Mouse (Mus musculus) kidney, postnatal 4 days (tissue): ENCODE measurements at regions not wholly inside any gene's neighbourhood (a gene's known extent, or its start where the extent isn't known, plus 50 kb on each side); places are given as distances from the start of the nearest gene placed in this dataset.

Source experiments
- DNase-seq, 2 experiments: peaks; one replicate each; pipeline ENCODE4 v3.0.0; 2021; ENCODE audit warnings: mixed read lengths in 2 of 2

GRCm38 (mm10) chr15:36884671-36885365, 122.8 kb downstream of the Zfp706 start:
- DNase-seq = no peak

DNA sequence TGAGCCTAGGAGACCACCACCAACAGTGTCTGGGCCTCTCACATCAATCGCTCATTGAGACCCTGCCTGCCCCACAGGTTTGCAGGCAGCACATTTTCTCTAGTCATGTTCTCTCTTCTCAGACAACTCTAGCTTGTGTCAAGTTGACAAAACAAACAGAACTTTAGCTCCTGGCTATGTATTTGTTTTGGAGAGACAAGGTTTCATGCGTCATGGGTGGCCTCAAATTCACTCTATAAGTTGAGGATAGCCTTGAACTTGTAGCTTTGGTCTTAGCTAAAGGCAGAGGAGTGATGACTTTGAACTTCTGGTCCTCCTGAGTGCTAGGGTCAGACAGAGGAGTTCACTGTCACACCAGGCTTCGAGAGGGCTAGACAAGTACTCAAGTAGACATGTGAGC, 123.5 kb downstream of the Zfp706 start:
- DNase-seq = no peak

DNA sequence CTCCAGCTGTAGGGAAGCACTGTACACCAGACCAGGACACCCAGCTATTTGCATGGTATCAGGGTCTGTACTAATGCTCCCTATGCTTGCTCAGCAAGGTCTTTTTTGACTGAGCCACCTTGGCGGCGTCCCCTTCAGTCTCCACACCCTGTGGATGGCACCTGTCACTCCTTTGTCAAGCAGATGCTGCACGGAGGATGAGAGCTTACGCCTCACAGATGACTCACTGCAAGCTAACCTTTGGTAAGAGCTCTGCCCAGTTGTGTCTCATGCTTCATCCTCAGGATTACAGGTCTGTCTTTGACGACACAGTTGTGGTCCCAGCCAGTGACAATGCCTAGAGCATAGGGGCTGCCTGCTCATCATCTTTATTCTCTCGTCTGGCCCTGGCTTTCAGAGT, 124.4 kb downstream of the Zfp706 start:
- no peak for DNase-seq

- no peak for DNase-seq
Measured at GRCm38 (mm10) chr15:36881576-36881975, 126.0 kb downstream of the Zfp706 start.

- no peak for DNase-seq
Measured at GRCm38 (mm10) chr15:36880602-36881001, 127.0 kb downstream of the Zfp706 start.

- no peak for DNase-seq
Measured at GRCm38 (mm10) chr15:36879587-36879986, 128.0 kb downstream of the Zfp706 start.

- DNase-seq = no peak
Measured at GRCm38 (mm10) chr15:36878960-36879359, 128.6 kb downstream of the Zfp706 start.

- DNase-seq = no peak
Measured at GRCm38 (mm10) chr15:36878276-36878675, 129.3 kb downstream of the Zfp706 start.

DNA sequence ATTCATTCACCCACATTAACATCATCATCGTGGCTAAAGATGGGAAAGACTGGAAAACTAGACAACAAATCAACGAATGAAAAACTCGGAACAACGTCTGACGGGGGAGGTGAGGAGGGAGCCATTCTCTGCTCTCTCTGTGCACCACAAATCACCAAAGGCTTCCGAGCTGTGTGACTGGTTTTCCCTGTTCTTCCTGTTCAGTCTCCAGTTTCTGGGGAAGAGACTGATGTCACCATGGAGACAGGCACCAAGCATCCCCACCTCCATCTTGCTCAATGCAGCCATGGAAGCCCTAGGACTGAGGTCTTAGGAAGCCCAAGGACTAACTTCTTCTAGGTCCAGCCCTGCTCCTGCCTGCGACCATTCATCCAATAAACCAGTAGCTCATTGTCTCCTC, 130.1 kb downstream of the Zfp706 start:
- no peak for DNase-seq

DNA sequence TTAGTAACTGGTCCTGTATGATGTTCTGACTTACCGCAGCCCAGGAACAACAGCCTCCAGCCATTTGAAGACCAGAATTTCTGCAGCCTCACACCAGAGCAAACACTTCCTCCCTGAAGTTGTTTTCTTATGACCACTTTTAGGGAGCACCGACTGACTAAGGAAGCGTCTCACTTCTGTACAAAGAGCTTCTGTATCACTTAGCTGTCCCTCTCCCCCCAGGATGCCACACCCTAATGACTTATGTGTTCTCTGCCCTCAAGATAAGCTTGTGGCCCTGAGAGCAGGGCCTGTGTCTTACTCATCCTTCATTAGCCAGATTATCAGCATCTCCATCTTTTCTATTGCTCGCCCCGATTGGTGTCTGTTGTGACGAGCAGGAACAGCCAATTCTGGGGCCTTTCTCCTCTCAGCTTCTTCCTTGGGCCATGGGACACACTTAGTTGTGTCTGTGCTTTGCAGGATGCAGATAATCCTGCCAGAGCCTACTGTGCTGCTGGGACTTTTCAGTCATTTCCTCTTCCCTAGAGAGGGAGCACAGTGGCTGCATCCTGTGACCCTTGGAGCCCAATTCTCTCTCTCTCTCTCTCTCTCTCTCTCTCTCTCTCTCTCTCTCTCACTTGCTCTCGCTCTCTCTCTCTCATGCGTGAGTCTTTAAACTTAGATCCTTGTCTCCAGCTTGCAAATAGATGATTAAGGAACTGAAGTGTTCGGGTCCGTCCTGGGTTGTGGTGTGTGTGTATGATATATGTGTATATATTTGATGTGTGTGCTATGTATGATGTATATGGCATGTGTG, 131.4 kb downstream of the Zfp706 start:
- DNase-seq = no peak

DNA sequence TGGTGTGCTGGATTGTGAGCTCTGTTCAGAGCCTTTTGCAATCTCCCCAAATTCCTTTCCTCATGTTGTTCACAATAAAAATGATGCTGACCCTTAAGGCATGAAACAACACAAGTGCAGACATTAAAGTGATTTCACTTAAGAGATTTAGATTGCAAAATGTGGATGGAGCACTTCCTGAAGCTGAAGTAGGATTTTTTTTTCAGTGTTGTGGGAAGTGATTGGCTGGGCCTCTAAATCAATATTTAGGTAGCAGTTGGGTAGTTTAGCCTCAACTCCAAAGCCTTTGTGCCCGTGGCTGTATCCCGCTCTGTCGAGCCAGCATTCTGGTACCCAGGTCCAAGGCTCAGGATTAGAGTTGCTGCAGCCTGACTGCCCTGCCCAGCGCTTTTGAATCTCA, 133.0 kb downstream of the Zfp706 start:
- no peak for DNase-seq

DNA sequence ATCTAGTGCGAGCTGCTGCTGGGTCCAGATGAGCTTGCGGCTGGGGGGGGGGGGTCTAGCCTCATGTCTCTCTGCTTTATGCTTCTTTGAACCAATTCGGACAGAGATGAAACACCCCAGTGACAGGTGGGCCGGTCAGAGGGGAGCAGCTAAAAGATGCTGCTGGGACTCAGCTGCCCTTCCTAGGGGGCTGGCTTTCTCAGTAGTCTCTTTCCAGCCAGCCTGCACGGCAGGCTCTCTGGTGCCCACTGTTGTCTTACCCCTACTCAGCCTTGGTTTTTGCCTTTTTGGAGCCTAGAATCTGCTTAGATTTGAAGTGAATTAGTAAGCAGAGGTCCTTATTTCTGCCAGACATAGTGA, 133.7 kb downstream of the Zfp706 start:
- DNase-seq = no peak

- DNase-seq = peak; percentile 65 to 77
Measured at GRCm38 (mm10) chr15:36873058-36873883, 134.3 kb downstream of the Zfp706 start.

DNA sequence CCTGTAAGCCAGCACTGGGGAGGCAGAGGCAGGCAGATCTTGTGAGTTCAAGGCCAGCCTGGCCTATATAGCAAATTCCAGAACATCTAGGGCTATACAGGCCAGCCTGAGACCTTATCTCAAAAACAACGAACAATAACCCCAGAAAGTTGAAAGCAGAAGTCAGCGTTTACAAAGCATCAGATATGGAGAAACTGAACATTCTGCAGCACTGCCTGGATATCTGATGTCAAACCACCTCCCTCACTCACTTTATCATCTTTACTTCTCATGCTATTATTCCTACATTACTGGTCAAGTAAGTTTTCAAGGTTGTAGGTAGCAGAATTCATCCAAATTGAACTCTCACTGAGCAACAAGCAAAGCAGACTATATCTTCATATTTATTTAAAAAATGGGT, 135.0 kb downstream of the Zfp706 start:
- no peak for DNase-seq

DNA sequence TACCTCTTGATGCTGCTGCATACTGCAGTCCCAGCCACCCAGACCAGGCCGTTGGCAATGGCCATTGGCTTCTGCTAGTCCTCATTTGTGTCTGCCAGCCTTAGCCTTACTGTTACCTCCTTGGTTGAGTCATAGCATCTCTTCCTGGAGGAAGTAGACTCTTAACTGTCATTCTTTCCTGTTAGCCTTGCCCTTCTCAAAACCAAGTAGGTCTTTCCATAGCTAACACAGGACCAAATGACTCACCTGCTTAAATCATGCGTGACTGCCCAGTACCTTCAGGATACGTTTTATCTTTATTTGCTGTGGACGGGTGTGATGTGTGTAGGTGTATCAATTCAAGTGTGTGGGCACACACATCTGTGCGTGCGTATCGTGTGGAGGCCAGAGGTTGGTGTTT, 136.9 kb downstream of the Zfp706 start:
- no peak for DNase-seq

- no peak for DNase-seq
Measured at GRCm38 (mm10) chr15:36870094-36870493, 137.5 kb downstream of the Zfp706 start.

- DNase-seq = no peak
Measured at GRCm38 (mm10) chr15:36866088-36866487, 141.5 kb downstream of the Zfp706 start.

- no peak for DNase-seq
Measured at GRCm38 (mm10) chr15:36865332-36865731, 142.2 kb downstream of the Zfp706 start.

DNA sequence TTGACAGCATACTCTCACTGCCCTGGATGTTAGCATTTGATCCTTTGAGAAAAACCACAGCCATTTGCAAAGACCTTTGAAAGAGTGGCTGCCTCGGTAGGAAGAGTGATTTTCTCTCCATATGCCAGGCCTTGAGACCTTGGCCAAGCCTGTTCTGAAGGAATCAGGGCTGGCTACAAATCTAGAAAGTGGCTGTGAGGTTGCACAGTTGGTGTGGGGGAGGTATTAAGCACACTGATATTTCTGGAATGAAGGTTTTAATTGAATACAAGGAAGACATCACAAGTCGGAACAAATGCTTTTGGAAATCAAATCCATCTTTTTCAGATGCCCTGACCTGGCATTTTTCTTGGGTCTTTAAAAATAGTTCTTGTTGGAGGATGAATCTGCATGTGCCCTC, 143.5 kb downstream of the Zfp706 start:
- no peak for DNase-seq

GRCm38 (mm10) chr15:36858711-36859110, 148.9 kb downstream of the Zfp706 start:
- DNase-seq = no peak

GRCm38 (mm10) chr15:36857622-36858021, 150.0 kb downstream of the Zfp706 start:
- no peak for DNase-seq

GRCm38 (mm10) chr15:36855550-36856131, 151.9 kb downstream of the Zfp706 start:
- DNase-seq = peak in 1 of 2 experiments; percentile 44

GRCm38 (mm10) chr15:36854900-36855321, 152.7 kb downstream of the Zfp706 start:
- no peak for DNase-seq
